Mouse (Mus musculus): ENCODE data around the gene March5. TPM values are rescaled to one million over a fixed set of nuclear protein-coding genes. Genes with fewer than 3 reads are reported as not detected.

The March5 gene
- polyA plus RNA-seq, 1 experiment, result 103 TPM

- Histone ChIP-seq H3K4me3 (replicated peaks; ENCODE audit: control insufficient read depth, low read depth, low read length) (no peak overlapping the region), H3K4me1 (ENCODE audit: control insufficient read depth, insufficient read depth, low read length) (peaks cover 2% of the 10 kb centered on the region; the same call in 1 of the 2 replicates), H3K27ac (ENCODE audit: control insufficient read depth, insufficient read depth, low read depth, low read length, poor library complexity) (peak overlapping the region; percentile 89)
- WGBS, result 36% methylated on average over 7 of the region's 7 CpGs
- TF ChIP-seq POLR2A (IDR thresholded peaks at IDR 0.05; ENCODE audit: borderline replicate concordance, control insufficient read depth, low read depth, low read length) (no peak), CTCF (IDR thresholded peaks at IDR 0.05; ENCODE audit: control insufficient read depth, insufficient read depth, low read length) (no peak)
Measured at GRCm38 (mm10) chr19:37238651-37239050, 31.3 kb downstream of the March5 start.

- 42% methylated on average over 4 of the region's 4 CpGs for WGBS
- no peak overlapping the region; the same call in 1 of the 2 replicates for H3K27ac ChIP-seq (ENCODE audit: control insufficient read depth, insufficient read depth, low read depth, low read length, poor library complexity)
- H3K4me3 ChIP-seq (replicated peaks; ENCODE audit: control insufficient read depth, low read depth, low read length), result no peak overlapping the region
- no peak for TF ChIP-seq POLR2A (IDR thresholded peaks at IDR 0.05; ENCODE audit: borderline replicate concordance, control insufficient read depth, low read depth, low read length)
- no peak for TF ChIP-seq CTCF (IDR thresholded peaks at IDR 0.05; ENCODE audit: control insufficient read depth, insufficient read depth, low read length)
- H3K4me1 ChIP-seq (ENCODE audit: control insufficient read depth, insufficient read depth, low read length), result peaks cover 2% of the 10 kb centered on the region; the same call in 1 of the 2 replicates
Measured at GRCm38 (mm10) chr19:37239096-37239495, 31.8 kb downstream of the March5 start.

- WGBS, result 67% methylated on average over 5 of the region's 5 CpGs
- TF ChIP-seq CTCF (IDR thresholded peaks at IDR 0.05; ENCODE audit: control insufficient read depth, insufficient read depth, low read length), result no peak
- TF ChIP-seq POLR2A (IDR thresholded peaks at IDR 0.05; ENCODE audit: borderline replicate concordance, control insufficient read depth, low read depth, low read length), result no peak
- Histone ChIP-seq H3K4me1 (ENCODE audit: control insufficient read depth, insufficient read depth, low read length) (no peaks in the 10 kb centered on the region; the same call in 1 of the 2 replicates), H3K27ac (ENCODE audit: control insufficient read depth, insufficient read depth, low read depth, low read length, poor library complexity) (no peak overlapping the region), H3K4me3 (replicated peaks; ENCODE audit: control insufficient read depth, low read depth, low read length) (no peak overlapping the region)
Measured at GRCm38 (mm10) chr19:37241201-37241600, 33.9 kb downstream of the March5 start.

- TF ChIP-seq POLR2A (IDR thresholded peaks at IDR 0.05; ENCODE audit: borderline replicate concordance, control insufficient read depth, low read depth, low read length) (no peak), CTCF (IDR thresholded peaks at IDR 0.05; ENCODE audit: control insufficient read depth, insufficient read depth, low read length) (no peak)
- WGBS, result 35% methylated on average over 2 of the region's 2 CpGs
- Histone ChIP-seq H3K4me1 (ENCODE audit: control insufficient read depth, insufficient read depth, low read length) (no peaks in the 10 kb centered on the region; the same call in 1 of the 2 replicates), H3K4me3 (replicated peaks; ENCODE audit: control insufficient read depth, low read depth, low read length) (no peak overlapping the region), H3K27ac (ENCODE audit: control insufficient read depth, insufficient read depth, low read depth, low read length, poor library complexity) (no peak overlapping the region)
Measured at GRCm38 (mm10) chr19:37242707-37243106, 35.4 kb downstream of the March5 start.

GRCm38 (mm10) chr19:37246859-37247258 lies 39.5 kb downstream of the March5 start:
- Histone ChIP-seq H3K4me3 (replicated peaks; ENCODE audit: control insufficient read depth, low read depth, low read length) (no peak overlapping the region), H3K27ac (ENCODE audit: control insufficient read depth, insufficient read depth, low read depth, low read length, poor library complexity) (no peak overlapping the region), H3K4me1 (ENCODE audit: control insufficient read depth, insufficient read depth, low read length) (no peaks in the 10 kb centered on the region; the same call in 1 of the 2 replicates)
- no peak for TF ChIP-seq CTCF (IDR thresholded peaks at IDR 0.05; ENCODE audit: control insufficient read depth, insufficient read depth, low read length)
- TF ChIP-seq POLR2A (IDR thresholded peaks at IDR 0.05; ENCODE audit: borderline replicate concordance, control insufficient read depth, low read depth, low read length), result no peak
- 35% methylated on average over 3 of the region's 3 CpGs for WGBS

GRCm38 (mm10) chr19:37248199-37248598 lies 40.9 kb downstream of the March5 start:
- Histone ChIP-seq H3K4me1 (ENCODE audit: control insufficient read depth, insufficient read depth, low read length) (no peaks in the 10 kb centered on the region; the same call in 1 of the 2 replicates), H3K27ac (ENCODE audit: control insufficient read depth, insufficient read depth, low read depth, low read length, poor library complexity) (no peak overlapping the region), H3K4me3 (replicated peaks; ENCODE audit: control insufficient read depth, low read depth, low read length) (no peak overlapping the region)
- WGBS, result 52% methylated on average over 3 of the region's 3 CpGs
- TF ChIP-seq POLR2A (IDR thresholded peaks at IDR 0.05; ENCODE audit: borderline replicate concordance, control insufficient read depth, low read depth, low read length), result no peak
- no peak for TF ChIP-seq CTCF (IDR thresholded peaks at IDR 0.05; ENCODE audit: control insufficient read depth, insufficient read depth, low read length)

- no peak for TF ChIP-seq CTCF (IDR thresholded peaks at IDR 0.05; ENCODE audit: control insufficient read depth, insufficient read depth, low read length)
- no peak for TF ChIP-seq POLR2A (IDR thresholded peaks at IDR 0.05; ENCODE audit: borderline replicate concordance, control insufficient read depth, low read depth, low read length)
- H3K27ac ChIP-seq (ENCODE audit: control insufficient read depth, insufficient read depth, low read depth, low read length, poor library complexity), result no peak overlapping the region
- H3K4me3 ChIP-seq (replicated peaks; ENCODE audit: control insufficient read depth, low read depth, low read length), result no peak overlapping the region
- H3K4me1 ChIP-seq (ENCODE audit: control insufficient read depth, insufficient read depth, low read length), result no peaks in the 10 kb centered on the region
- WGBS, result 75% methylated on average over 6 of the region's 6 CpGs
Measured at GRCm38 (mm10) chr19:37252104-37252503, 44.8 kb downstream of the March5 start.

- WGBS, result 75% methylated on average over 9 of the region's 9 CpGs
- no peak overlapping the region for H3K27ac ChIP-seq (ENCODE audit: control insufficient read depth, insufficient read depth, low read depth, low read length, poor library complexity)
- H3K4me1 ChIP-seq (ENCODE audit: control insufficient read depth, insufficient read depth, low read length), result no peaks in the 10 kb centered on the region
- TF ChIP-seq POLR2A (IDR thresholded peaks at IDR 0.05; ENCODE audit: borderline replicate concordance, control insufficient read depth, low read depth, low read length) (no peak), CTCF (IDR thresholded peaks at IDR 0.05; ENCODE audit: control insufficient read depth, insufficient read depth, low read length) (no peak)
- H3K4me3 ChIP-seq (replicated peaks; ENCODE audit: control insufficient read depth, low read depth, low read length), result no peak overlapping the region
Measured at GRCm38 (mm10) chr19:37255321-37255720, 48.0 kb downstream of the March5 start.

- 85% methylated on average over 4 of the region's 4 CpGs for WGBS
- TF ChIP-seq POLR2A (IDR thresholded peaks at IDR 0.05; ENCODE audit: borderline replicate concordance, control insufficient read depth, low read depth, low read length) (no peak), CTCF (IDR thresholded peaks at IDR 0.05; ENCODE audit: control insufficient read depth, insufficient read depth, low read length) (no peak)
- Histone ChIP-seq H3K27ac (ENCODE audit: control insufficient read depth, insufficient read depth, low read depth, low read length, poor library complexity) (no peak overlapping the region), H3K4me1 (ENCODE audit: control insufficient read depth, insufficient read depth, low read length) (no peaks in the 10 kb centered on the region), H3K4me3 (replicated peaks; ENCODE audit: control insufficient read depth, low read depth, low read length) (no peak overlapping the region)
Measured at GRCm38 (mm10) chr19:37262389-37262788, 55.0 kb downstream of the March5 start.

Data from bone marrow, adult 2 months (tissue).